Mouse (Mus musculus) C2C12 (cell line): ENCODE data around the gene Nup133. TPM values are rescaled to one million over a fixed set of nuclear protein-coding genes. Genes with fewer than 3 reads are reported as not detected.

Experiments
- H3K27me3 ChIP-seq: one replicate; pipeline ENCODE4 v1.6.1; 2011; ENCODE audit not compliant: control insufficient read depth, insufficient read depth, insufficient read length
- H3K36me3 ChIP-seq: one replicate; pipeline ENCODE4 v1.6.1; 2011; ENCODE audit not compliant: control insufficient read depth, insufficient read depth
- H3K4me3 ChIP-seq: one replicate; pipeline ENCODE4 v1.5.1; 2011; ENCODE audit warnings: mild to moderate bottlenecking, control low read depth; ENCODE audit not compliant: poor library complexity, insufficient read depth, severe bottlenecking
- H3K79me2 ChIP-seq: one replicate; pipeline ENCODE4 v1.6.1; 2011; ENCODE audit not compliant: control insufficient read depth, insufficient read depth
- H3K79me3 ChIP-seq: one replicate; pipeline ENCODE4 v1.6.1; 2011; ENCODE audit warnings: low read depth, control low read depth
- H3ac ChIP-seq: one replicate; pipeline ENCODE3; 2011; ENCODE audit warnings: low read depth; ENCODE audit not compliant: control insufficient read depth, insufficient read length
- CEBPB ChIP-seq: IDR thresholded peaks from one replicate; pipeline ENCODE4 v1.6.1; 2011; ENCODE audit warnings: low read depth, mild to moderate bottlenecking, control low read depth, moderate library complexity
- CTCF ChIP-seq: IDR thresholded peaks from one replicate; pipeline ENCODE4 v1.5.1; 2011; ENCODE audit not compliant: control insufficient read depth, insufficient read depth, insufficient read length
- FOSL1 ChIP-seq: IDR thresholded peaks from one replicate; pipeline ENCODE4 v1.8.0; 2011; ENCODE audit warnings: mild to moderate bottlenecking, low read length; ENCODE audit not compliant: poor library complexity, insufficient read depth, severe bottlenecking
- MAX ChIP-seq: IDR thresholded peaks from one replicate; pipeline ENCODE4 v1.6.1; 2011; ENCODE audit warnings: mild to moderate bottlenecking, control low read depth
- MYOD1 ChIP-seq: IDR thresholded peaks from one replicate; pipeline ENCODE4 v1.6.1; 2011; ENCODE audit warnings: low read depth; ENCODE audit not compliant: control insufficient read depth, insufficient read length
- MYOG ChIP-seq: IDR thresholded peaks from one replicate; pipeline ENCODE4 v1.6.1; 2011; ENCODE audit not compliant: control insufficient read depth, insufficient read length; ENCODE audit errors: extremely low read depth
- USF1 ChIP-seq: IDR thresholded peaks from one replicate; pipeline ENCODE4 v1.6.1; 2011; ENCODE audit warnings: low read depth, mild to moderate bottlenecking, control low read depth, moderate library complexity
- polyA plus RNA-seq: library from polyadenylated mRNA; unstranded; fragments of >200 nt; fragmentation: generic; extraction: Trizol; gene quantifications from one replicate; pipeline ENCODE4 v1.2.1, GENCODE M21; 2012; ENCODE audit warnings: missing spikeins

Gene Nup133
- polyA plus RNA-seq, 1 experiment = 19.7 TPM

- Histone ChIP-seq H3K27me3 (no peaks in the 10 kb centered on the region), H3K36me3 (peaks cover 37% of the 10 kb centered on the region), H3K79me3 (no peaks in the 10 kb centered on the region), H3ac (no peak overlapping the region), H3K79me2 (no peaks in the 10 kb centered on the region), H3K4me3 (no peak overlapping the region)
- TF ChIP-seq MAX (no peak), CEBPB (no peak), MYOG (no peak), USF1 (no peak), CTCF (no peak), MYOD1 (no peak), FOSL1 (no peak)
Measured at GRCm38 (mm10) chr8:123899366-123899765, 49.7 kb downstream of the Nup133 start.

- Histone ChIP-seq H3K79me3 (no peaks in the 10 kb centered on the region), H3K27me3 (peaks cover 4% of the 10 kb centered on the region), H3ac (no peak overlapping the region), H3K36me3 (peaks cover 29% of the 10 kb centered on the region), H3K79me2 (no peaks in the 10 kb centered on the region), H3K4me3 (no peak overlapping the region)
- TF ChIP-seq MYOG (no peak), MYOD1 (no peak), CTCF (no peak), CEBPB (no peak), MAX (no peak), USF1 (no peak), FOSL1 (no peak)
Measured at GRCm38 (mm10) chr8:123898576-123898975, 50.5 kb downstream of the Nup133 start.

GRCm38 (mm10) chr8:123896774-123897173 is 52.3 kb downstream of the Nup133 start:
- Histone ChIP-seq H3K4me3 (no peak overlapping the region), H3ac (no peak overlapping the region), H3K36me3 (peaks cover 12% of the 10 kb centered on the region), H3K27me3 (peaks cover 20% of the 10 kb centered on the region), H3K79me2 (no peaks in the 10 kb centered on the region), H3K79me3 (no peaks in the 10 kb centered on the region)
- TF ChIP-seq FOSL1 (no peak), USF1 (no peak), MYOG (no peak), CTCF (no peak), MAX (no peak), CEBPB (no peak), MYOD1 (no peak)

GRCm38 (mm10) chr8:123896366-123896761 is 52.7 kb downstream of the Nup133 start:
- Histone ChIP-seq H3K36me3 (peaks cover 9% of the 10 kb centered on the region), H3K79me2 (no peaks in the 10 kb centered on the region), H3K27me3 (peaks cover 21% of the 10 kb centered on the region), H3K79me3 (no peaks in the 10 kb centered on the region), H3ac (no peak overlapping the region), H3K4me3 (no peak overlapping the region)
- no peak for TF ChIP-seq FOSL1
- TF ChIP-seq CTCF = no peak
- TF ChIP-seq USF1 = no peak
- no peak for TF ChIP-seq CEBPB
- no peak for TF ChIP-seq MYOG
- no peak for TF ChIP-seq MYOD1
- no peak for TF ChIP-seq MAX

GRCm38 (mm10) chr8:123895680-123896365 is 53.2 kb downstream of the Nup133 start:
- Histone ChIP-seq H3K27me3 (peaks cover 21% of the 10 kb centered on the region), H3K4me3 (no peak overlapping the region), H3K79me2 (no peaks in the 10 kb centered on the region), H3ac (no peak overlapping the region), H3K36me3 (peaks cover 8% of the 10 kb centered on the region), H3K79me3 (no peaks in the 10 kb centered on the region)
- no peak for TF ChIP-seq USF1
- no peak for TF ChIP-seq MAX
- TF ChIP-seq CTCF = no peak
- TF ChIP-seq MYOD1 = no peak
- TF ChIP-seq FOSL1 = no peak
- no peak for TF ChIP-seq MYOG
- TF ChIP-seq CEBPB = no peak
